Mouse (Mus musculus): Measurements from ENCODE around the gene Lrp3. TPM values are rescaled to one million over a fixed set of nuclear protein-coding genes. Genes with fewer than 3 reads are reported as not detected.

Gene Lrp3
- polyA plus RNA-seq, 1 experiment from 2014 or later = 11.8 TPM

DNA sequence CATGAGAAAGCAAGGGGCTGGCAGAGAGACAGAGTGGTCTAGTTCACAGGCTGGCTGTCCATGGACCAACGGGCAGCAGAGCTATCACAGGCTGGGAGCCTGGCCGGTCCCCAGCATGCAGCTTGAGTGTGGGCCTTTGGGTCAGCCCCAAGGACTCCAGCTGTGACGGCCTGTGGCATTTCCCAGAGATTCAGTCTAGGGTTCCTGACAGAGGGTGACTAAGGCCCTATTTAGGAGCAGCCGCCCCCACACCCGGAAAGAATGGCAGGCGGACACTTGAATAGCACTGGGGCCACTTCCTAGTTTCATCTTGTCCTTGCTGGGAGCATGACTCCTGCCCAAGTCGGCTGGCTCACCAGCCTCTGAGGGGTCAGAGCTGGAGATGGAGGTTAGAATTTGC is 51.7 kb downstream of the Lrp3 start:
- no peak overlapping the region for H3K4me3 ChIP-seq (replicated peaks)
- 72% methylated on average over 7 of the region's 7 CpGs for WGBS
- H3K27me3 ChIP-seq = no peaks in the 10 kb centered on the region
- no peak overlapping the region for H3K4me2 ChIP-seq (replicated peaks)
- no peaks in the 10 kb centered on the region for H3K9me3 ChIP-seq (replicated peaks)
- no peak overlapping the region for H3K27ac ChIP-seq (replicated peaks)
- H3K9ac ChIP-seq = no peak overlapping the region
- no peaks in the 10 kb centered on the region for H3K4me1 ChIP-seq
- H3K36me3 ChIP-seq = no peaks in the 10 kb centered on the region
- no peak for ATAC-seq (ENCODE audit: insufficient number of reproducible peaks, low FRiP score, low TSS enrichment, low read depth)

- WGBS = 75% methylated on average over 6 of the region's 6 CpGs
- Histone ChIP-seq H3K27me3 (no peaks in the 10 kb centered on the region), H3K4me1 (no peaks in the 10 kb centered on the region), H3K4me2 (replicated peaks) (no peak overlapping the region), H3K9me3 (replicated peaks) (no peaks in the 10 kb centered on the region), H3K9ac (no peak overlapping the region), H3K4me3 (replicated peaks) (no peak overlapping the region), H3K27ac (replicated peaks) (no peak overlapping the region), H3K36me3 (no peaks in the 10 kb centered on the region)
- ATAC-seq (ENCODE audit: insufficient number of reproducible peaks, low FRiP score, low TSS enrichment, low read depth) = no peak
Measured at GRCm38 (mm10) chr7:35162443-35162842, 52.9 kb downstream of the Lrp3 start.

- H3K4me1 ChIP-seq = 0 out of 2 replicates have a peak, but pooled peaks cover under 1% of the 10 kb centered on the region
- no peaks in the 10 kb centered on the region for H3K9me3 ChIP-seq (replicated peaks)
- H3K36me3 ChIP-seq = no peaks in the 10 kb centered on the region
- no peak overlapping the region for H3K4me3 ChIP-seq (replicated peaks)
- ATAC-seq (ENCODE audit: insufficient number of reproducible peaks, low FRiP score, low TSS enrichment, low read depth) = no peak
- no peak overlapping the region for H3K4me2 ChIP-seq (replicated peaks)
- H3K9ac ChIP-seq = no peak overlapping the region
- WGBS = 76% methylated on average over 3 of the region's 3 CpGs
- H3K27ac ChIP-seq (replicated peaks) = no peak overlapping the region
- no peaks in the 10 kb centered on the region for H3K27me3 ChIP-seq
Measured at GRCm38 (mm10) chr7:35157512-35157911, 57.8 kb downstream of the Lrp3 start.

- H3K4me2 ChIP-seq (replicated peaks) = no peak overlapping the region
- H3K27ac ChIP-seq (replicated peaks) = no peak overlapping the region
- ATAC-seq (ENCODE audit: insufficient number of reproducible peaks, low FRiP score, low TSS enrichment, low read depth) = no peak
- no peaks in the 10 kb centered on the region for H3K36me3 ChIP-seq
- H3K4me1 ChIP-seq = peaks cover 7% of the 10 kb centered on the region
- 67% methylated on average over 16 of the region's 16 CpGs for WGBS
- H3K27me3 ChIP-seq = no peaks in the 10 kb centered on the region
- no peak overlapping the region for H3K9ac ChIP-seq
- no peak overlapping the region for H3K4me3 ChIP-seq (replicated peaks)
- no peaks in the 10 kb centered on the region for H3K9me3 ChIP-seq (replicated peaks)
Measured at GRCm38 (mm10) chr7:35156561-35157477, 58.5 kb downstream of the Lrp3 start.

DNA sequence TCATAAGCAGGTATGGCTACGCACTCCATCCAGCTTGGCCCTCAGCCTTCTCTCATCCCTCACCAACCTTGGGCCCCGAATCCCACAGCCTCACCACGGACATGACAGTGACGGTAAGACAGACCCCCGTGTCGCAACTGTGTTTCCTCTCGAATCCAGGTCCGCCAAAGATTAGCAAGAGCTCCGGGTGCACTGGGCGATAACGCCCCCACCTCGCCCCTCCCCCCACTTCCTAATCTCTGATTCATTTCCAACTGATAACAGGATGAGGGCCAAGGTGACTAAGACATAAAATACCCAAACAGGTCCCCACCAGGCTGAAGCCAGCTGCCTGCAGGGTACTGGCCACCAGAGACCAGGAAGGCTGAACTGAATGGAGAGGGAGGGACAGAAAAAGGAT is 60.8 kb downstream of the Lrp3 start:
- no peak for ATAC-seq (ENCODE audit: insufficient number of reproducible peaks, low FRiP score, low TSS enrichment, low read depth)
- H3K27ac ChIP-seq (replicated peaks) = no peak overlapping the region
- H3K36me3 ChIP-seq = no peaks in the 10 kb centered on the region
- no peaks in the 10 kb centered on the region for H3K9me3 ChIP-seq (replicated peaks)
- 74% methylated on average over 12 of the region's 12 CpGs for WGBS
- H3K4me1 ChIP-seq = peaks cover 18% of the 10 kb centered on the region
- no peaks in the 10 kb centered on the region for H3K27me3 ChIP-seq
- no peak overlapping the region for H3K4me3 ChIP-seq (replicated peaks)
- no peak overlapping the region for H3K4me2 ChIP-seq (replicated peaks)
- H3K9ac ChIP-seq = no peak overlapping the region

DNA sequence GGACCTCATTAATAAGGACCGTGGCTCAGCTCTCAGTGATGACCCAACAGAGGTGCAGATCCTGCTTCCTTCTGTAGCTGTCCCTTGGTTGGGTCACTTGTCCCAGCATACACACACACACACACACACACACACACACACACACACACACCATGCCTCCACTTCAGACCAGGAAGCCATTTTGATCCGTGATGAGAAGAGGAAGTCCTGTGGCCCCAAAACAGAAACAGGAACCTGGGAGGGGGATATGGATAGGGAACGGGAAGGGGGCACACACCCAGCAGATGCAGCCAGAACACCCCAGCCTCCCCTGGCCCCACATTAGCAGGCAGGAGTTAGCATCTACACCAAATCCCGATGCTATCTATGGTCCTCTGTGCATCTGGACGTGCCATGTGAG is 64.4 kb downstream of the Lrp3 start:
- Histone ChIP-seq H3K27ac (replicated peaks) (no peak overlapping the region), H3K4me1 (peaks cover 22% of the 10 kb centered on the region), H3K4me3 (replicated peaks) (no peak overlapping the region), H3K4me2 (replicated peaks) (no peak overlapping the region), H3K27me3 (no peaks in the 10 kb centered on the region), H3K9ac (no peak overlapping the region), H3K36me3 (no peaks in the 10 kb centered on the region), H3K9me3 (replicated peaks) (no peaks in the 10 kb centered on the region)
- ATAC-seq (ENCODE audit: insufficient number of reproducible peaks, low FRiP score, low TSS enrichment, low read depth) = no peak
- WGBS = 73% methylated on average over 5 of the region's 5 CpGs

Other genes with a start within 250 kb of the Lrp3 start
- 51.4 and 57.6 TPM in 2 replicates for gene Cebpg, start 158.9 kb downstream of the Lrp3 start, polyA plus RNA-seq (2015; fragmentation: Nextera tagmentation; extraction: Ambion mirVana)
- 16.6 and 18.7 TPM in 2 replicates for gene Cebpa, start 96.2 kb downstream of the Lrp3 start, polyA plus RNA-seq (2015; fragmentation: Nextera tagmentation; extraction: Ambion mirVana)
- gene Slc7a10, start 29.1 kb downstream of the Lrp3 start, polyA plus RNA-seq (2015; fragmentation: Nextera tagmentation; extraction: Ambion mirVana) = 12.5 and 16.9 TPM in 2 replicates
- 15.0 and 17.2 TPM in 2 replicates for gene Gpatch1, start 102.9 kb upstream of the Lrp3 start, polyA plus RNA-seq (2015; fragmentation: Nextera tagmentation; extraction: Ambion mirVana)
- 4.6 and 5.2 TPM in 2 replicates for gene Rhpn2, start 118.7 kb upstream of the Lrp3 start, polyA plus RNA-seq (2015; fragmentation: Nextera tagmentation; extraction: Ambion mirVana)
- gene Faap24, start 181.3 kb upstream of the Lrp3 start, polyA plus RNA-seq (2015; fragmentation: Nextera tagmentation; extraction: Ambion mirVana) = 15.6 and 17.1 TPM in 2 replicates
- 38.2 and 44.9 TPM in 2 replicates for gene Cep89, start 181.5 kb upstream of the Lrp3 start, polyA plus RNA-seq (2015; fragmentation: Nextera tagmentation; extraction: Ambion mirVana)
- gene Slc7a9, start 233.3 kb upstream of the Lrp3 start, polyA plus RNA-seq (2015; fragmentation: Nextera tagmentation; extraction: Ambion mirVana) = 0.16 and 0.17 TPM in 2 replicates

Measured in embryonic facial prominence, embryonic 15.5 days (tissue).